Mouse (Mus musculus): ENCODE data around the gene Sytl3. TPM values are rescaled to one million over a fixed set of nuclear protein-coding genes. Genes with fewer than 3 reads are reported as not detected.
"Not testable (repeated sequence)": the region's sequence is repeated elsewhere in the genome, so short reads cannot be mapped to it uniquely, and the experiment has no call there.

The Sytl3 gene
- polyA plus RNA-seq, 1 experiment, result 2.2 TPM

DNA sequence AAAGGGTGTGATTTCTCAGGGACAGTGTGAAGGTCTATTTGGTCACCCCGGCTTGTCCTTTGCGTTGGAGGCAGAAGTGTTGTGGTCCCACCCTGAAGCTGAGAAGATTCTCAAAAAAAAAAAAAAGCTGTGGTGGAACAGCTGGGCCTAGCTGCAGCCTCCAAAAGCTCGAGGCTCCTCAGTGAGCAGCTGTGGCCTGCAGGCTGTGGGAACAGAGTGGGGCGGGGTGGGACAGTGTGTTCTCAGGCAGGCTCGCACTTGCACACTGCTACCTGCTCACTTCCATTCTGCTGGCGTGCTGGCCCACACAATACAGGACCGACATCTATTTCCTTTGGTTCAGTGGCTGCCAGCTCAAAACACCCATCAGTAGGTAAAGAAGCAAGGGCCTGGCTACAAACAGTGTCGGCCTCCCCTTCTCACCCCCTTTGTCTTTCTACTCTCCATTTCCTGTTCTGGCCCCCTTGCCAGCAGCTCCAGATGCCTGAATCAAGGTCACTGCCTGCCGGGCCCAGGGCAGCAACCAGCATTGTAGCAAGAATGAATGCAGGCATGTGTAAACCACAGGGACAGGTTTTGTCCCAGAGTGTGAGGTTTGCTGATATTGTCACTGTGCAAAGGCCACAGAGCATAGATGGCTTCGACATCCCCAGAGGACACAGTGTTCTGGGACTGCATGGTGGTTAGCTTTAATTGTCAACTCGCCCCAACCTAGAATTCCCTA is 2.4 kb downstream of the Sytl3 start:
- H3K27ac ChIP-seq (replicated peaks; ENCODE audit: low read depth, low read length); H3K4me1 ChIP-seq (ENCODE audit: control insufficient read depth, insufficient read depth, insufficient read length, low read length); H3K4me3 ChIP-seq (ENCODE audit: insufficient read depth, low read depth, low read length): not testable (repeated sequence)

DNA sequence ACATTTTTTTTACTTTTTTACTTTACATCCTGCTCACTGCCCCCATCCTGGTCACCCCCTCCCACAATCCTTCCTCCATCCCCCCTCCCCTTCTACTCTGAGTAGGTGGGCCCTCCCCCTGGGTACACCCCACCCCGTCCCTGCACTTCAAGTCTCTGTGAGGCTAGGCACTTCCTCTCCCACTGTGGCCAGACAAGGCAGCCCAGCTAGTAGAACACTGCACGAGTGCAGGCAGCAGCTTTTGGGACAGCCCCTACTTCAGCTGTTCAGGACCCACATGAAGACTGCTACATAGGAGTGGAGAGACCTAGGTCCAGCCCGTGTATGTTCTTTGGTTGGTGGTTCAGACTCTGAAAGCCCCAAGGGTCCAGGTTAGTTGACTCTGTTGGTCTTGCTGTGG is 3.9 kb downstream of the Sytl3 start:
- H3K4me1 ChIP-seq (ENCODE audit: control insufficient read depth, insufficient read depth, insufficient read length, low read length); H3K27ac ChIP-seq (replicated peaks; ENCODE audit: low read depth, low read length); H3K4me3 ChIP-seq (ENCODE audit: insufficient read depth, low read depth, low read length): not testable (repeated sequence)

GRCm38 (mm10) chr17:6665389-6665788 is 6.5 kb downstream of the Sytl3 start:
- not testable (repeated sequence) for H3K4me1 ChIP-seq (ENCODE audit: control insufficient read depth, insufficient read depth, insufficient read length, low read length); H3K27ac ChIP-seq (replicated peaks; ENCODE audit: low read depth, low read length)

GRCm38 (mm10) chr17:6668522-6668921 is 9.6 kb downstream of the Sytl3 start:
- H3K4me1 ChIP-seq (ENCODE audit: control insufficient read depth, insufficient read depth, insufficient read length, low read length); H3K27ac ChIP-seq (replicated peaks; ENCODE audit: low read depth, low read length); H3K4me3 ChIP-seq (ENCODE audit: insufficient read depth, low read depth, low read length): not testable (repeated sequence)

More at GRCm38 (mm10) chr17:6665389-6665788, 6.5 kb downstream of the Sytl3 start:
- not testable (repeated sequence) for H3K4me3 ChIP-seq (ENCODE audit: insufficient read depth, low read depth, low read length)

- H3K27ac ChIP-seq (replicated peaks; ENCODE audit: low read depth, low read length); H3K4me3 ChIP-seq (ENCODE audit: insufficient read depth, low read depth, low read length); H3K4me1 ChIP-seq (ENCODE audit: control insufficient read depth, insufficient read depth, insufficient read length, low read length): not testable (repeated sequence)
These were observed 15.4 kb downstream of the Sytl3 start for GRCm38 (mm10) chr17:6674297-6674696.

DNA sequence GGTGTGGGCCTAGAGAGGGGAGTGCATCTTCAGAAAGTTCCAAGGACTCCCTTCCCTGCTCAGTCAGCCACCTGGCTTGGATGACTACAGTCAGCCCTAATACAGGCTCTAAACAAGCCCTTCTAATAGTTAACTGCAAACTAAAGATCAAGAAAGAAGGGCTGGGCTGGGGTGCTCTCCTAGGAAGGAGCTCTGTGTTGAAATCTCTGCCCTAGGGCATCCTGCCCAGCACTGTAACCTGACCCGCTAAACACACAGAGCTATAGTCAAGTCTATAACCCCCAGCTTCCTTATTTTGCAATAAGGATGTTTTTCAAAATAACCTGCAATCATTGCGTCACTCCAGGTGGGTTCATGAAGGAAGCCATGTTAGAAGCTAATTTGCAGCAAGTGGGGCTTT is 19.2 kb downstream of the Sytl3 start:
- not testable (repeated sequence) for H3K27ac ChIP-seq (replicated peaks; ENCODE audit: low read depth, low read length); H3K4me3 ChIP-seq (ENCODE audit: insufficient read depth, low read depth, low read length); H3K4me1 ChIP-seq (ENCODE audit: control insufficient read depth, insufficient read depth, insufficient read length, low read length)

DNA sequence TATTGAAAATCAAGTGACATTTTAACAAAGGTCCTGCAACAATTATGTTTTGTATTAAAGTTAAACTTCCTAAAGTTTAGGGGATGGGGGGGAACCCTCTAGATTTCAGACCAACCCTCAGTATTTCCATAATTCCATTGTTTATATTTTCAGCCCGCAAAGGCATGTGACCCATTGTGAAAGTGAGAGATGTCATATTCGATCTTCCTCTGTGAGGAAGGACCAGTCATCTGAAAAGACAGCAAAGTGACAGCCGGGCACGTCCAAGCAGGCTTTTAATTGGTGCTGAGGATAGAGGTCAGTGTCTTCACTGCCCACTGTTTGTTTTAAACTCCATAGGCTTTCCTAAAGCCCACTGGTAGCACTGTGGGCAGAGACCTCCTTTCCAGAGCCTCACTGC is 22.8 kb downstream of the Sytl3 start:
- not testable (repeated sequence) for H3K27ac ChIP-seq (replicated peaks; ENCODE audit: low read depth, low read length); H3K4me3 ChIP-seq (ENCODE audit: insufficient read depth, low read depth, low read length); H3K4me1 ChIP-seq (ENCODE audit: control insufficient read depth, insufficient read depth, insufficient read length, low read length)

GRCm38 (mm10) chr17:6683702-6684101 is 24.8 kb downstream of the Sytl3 start:
- not testable (repeated sequence) for H3K4me3 ChIP-seq (ENCODE audit: insufficient read depth, low read depth, low read length); H3K27ac ChIP-seq (replicated peaks; ENCODE audit: low read depth, low read length); H3K4me1 ChIP-seq (ENCODE audit: control insufficient read depth, insufficient read depth, insufficient read length, low read length)

GRCm38 (mm10) chr17:6684464-6685287 is 25.8 kb downstream of the Sytl3 start:
- H3K4me1 ChIP-seq (ENCODE audit: control insufficient read depth, insufficient read depth, insufficient read length, low read length); H3K4me3 ChIP-seq (ENCODE audit: insufficient read depth, low read depth, low read length); H3K27ac ChIP-seq (replicated peaks; ENCODE audit: low read depth, low read length): not testable (repeated sequence)

DNA sequence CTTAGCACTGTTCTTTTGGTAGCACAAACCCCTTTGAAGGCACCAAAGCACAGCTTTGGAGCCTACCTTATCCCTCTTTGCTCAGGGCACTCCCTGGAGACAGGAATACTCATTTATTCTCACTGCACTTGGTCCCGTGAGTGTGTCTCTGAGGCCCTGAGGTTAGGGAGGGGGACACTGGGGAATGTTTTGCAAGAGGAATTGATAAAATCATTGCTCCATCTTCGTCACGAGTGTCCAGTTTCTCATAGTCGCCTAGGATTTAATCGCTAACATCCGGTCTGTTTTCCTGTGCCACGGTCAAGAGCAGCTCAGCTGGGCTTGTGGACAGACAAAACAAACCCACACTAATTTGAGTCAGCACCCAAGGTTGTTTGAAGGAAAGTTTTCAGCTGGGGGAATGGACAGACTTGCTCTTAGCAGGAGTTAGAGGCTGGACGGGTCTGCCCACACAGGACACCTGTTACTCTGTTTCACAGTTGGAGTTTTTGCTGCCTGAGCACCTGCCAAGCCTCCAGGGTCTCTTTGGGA is 26.5 kb downstream of the Sytl3 start:
- H3K4me3 ChIP-seq (ENCODE audit: insufficient read depth, low read depth, low read length); H3K27ac ChIP-seq (replicated peaks; ENCODE audit: low read depth, low read length); H3K4me1 ChIP-seq (ENCODE audit: control insufficient read depth, insufficient read depth, insufficient read length, low read length): not testable (repeated sequence)

DNA sequence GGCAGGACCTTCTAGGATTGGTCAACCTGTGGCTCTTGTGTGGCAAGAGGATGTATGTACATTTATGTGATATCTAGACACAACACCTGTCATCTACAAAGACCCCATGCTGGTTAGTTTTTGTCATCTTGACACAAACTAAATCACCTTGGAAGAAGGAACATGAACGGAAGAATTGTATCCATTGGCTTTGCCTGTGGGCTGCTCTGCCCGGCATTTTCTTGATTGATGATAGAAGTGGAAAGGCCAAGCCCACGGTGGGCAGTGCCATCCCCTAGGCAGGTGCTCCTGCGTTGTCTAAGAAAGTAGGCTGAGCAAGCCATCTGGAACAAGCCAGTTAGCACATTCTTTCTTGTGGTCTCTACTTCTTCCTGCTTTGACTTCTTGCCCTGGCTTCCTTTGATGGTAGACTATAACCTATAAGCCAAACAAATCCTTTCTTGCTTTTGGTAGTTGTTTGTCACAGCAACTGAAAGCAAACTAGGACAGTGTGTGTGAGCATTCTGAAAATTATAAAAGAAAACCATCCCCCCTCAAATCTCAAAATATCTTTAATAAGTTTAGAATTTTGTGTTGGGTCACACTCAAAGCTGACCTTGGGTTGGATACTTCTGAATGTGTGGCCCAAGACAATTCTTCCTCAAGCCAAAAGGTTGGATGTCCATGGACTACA is 27.5 kb downstream of the Sytl3 start:
- not testable (repeated sequence) for H3K4me1 ChIP-seq (ENCODE audit: control insufficient read depth, insufficient read depth, insufficient read length, low read length); H3K27ac ChIP-seq (replicated peaks; ENCODE audit: low read depth, low read length); H3K4me3 ChIP-seq (ENCODE audit: insufficient read depth, low read depth, low read length)

DNA sequence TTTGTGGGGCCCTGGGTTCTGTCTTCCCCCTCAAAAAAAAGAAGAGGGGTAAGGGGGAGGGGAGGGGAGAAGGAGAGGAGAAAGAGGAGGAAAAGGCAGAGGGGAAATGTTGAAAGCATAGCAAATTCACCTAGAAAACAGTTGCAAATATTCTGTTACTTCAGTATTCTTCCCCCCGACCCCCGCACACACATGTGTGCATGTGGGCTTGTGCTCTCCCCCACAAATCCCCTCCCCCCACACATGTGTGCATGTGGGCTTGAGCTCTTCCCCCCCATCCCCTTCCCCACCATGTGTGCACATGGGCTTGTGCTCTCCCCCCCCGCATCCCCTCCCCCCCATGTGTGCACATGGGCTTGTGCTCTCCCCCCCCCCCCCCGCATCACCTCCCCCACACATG is 30.5 kb downstream of the Sytl3 start:
- not testable (repeated sequence) for H3K4me1 ChIP-seq (ENCODE audit: control insufficient read depth, insufficient read depth, insufficient read length, low read length); H3K27ac ChIP-seq (replicated peaks; ENCODE audit: low read depth, low read length); H3K4me3 ChIP-seq (ENCODE audit: insufficient read depth, low read depth, low read length)

DNA sequence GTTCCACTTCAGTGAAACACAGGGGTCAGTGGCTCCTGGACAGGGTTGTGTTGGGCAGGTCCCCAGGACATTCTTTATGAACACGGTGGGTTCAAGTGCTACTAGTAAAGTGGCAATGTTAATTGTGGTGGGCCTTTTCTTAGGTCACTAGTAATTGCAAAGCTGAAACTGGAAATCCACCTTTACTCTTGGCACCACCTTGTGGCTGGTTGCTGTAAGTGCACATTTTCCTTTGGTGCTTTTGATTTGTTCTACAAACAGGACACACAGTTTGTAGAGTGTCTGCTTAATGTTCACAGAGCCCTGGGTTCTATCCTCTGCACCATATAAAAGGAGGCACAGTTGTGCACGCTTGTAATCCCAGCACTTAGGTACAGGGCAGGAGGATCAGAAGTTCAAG is 32.7 kb downstream of the Sytl3 start:
- not testable (repeated sequence) for H3K27ac ChIP-seq (replicated peaks; ENCODE audit: low read depth, low read length); H3K4me1 ChIP-seq (ENCODE audit: control insufficient read depth, insufficient read depth, insufficient read length, low read length); H3K4me3 ChIP-seq (ENCODE audit: insufficient read depth, low read depth, low read length)

- H3K4me1 ChIP-seq (ENCODE audit: control insufficient read depth, insufficient read depth, insufficient read length, low read length); H3K4me3 ChIP-seq (ENCODE audit: insufficient read depth, low read depth, low read length); H3K27ac ChIP-seq (replicated peaks; ENCODE audit: low read depth, low read length): not testable (repeated sequence)
These were observed 36.8 kb downstream of the Sytl3 start for GRCm38 (mm10) chr17:6695712-6696111.

- not testable (repeated sequence) for H3K4me1 ChIP-seq (ENCODE audit: control insufficient read depth, insufficient read depth, insufficient read length, low read length); H3K4me3 ChIP-seq (ENCODE audit: insufficient read depth, low read depth, low read length); H3K27ac ChIP-seq (replicated peaks; ENCODE audit: low read depth, low read length)
These were observed 37.6 kb downstream of the Sytl3 start for GRCm38 (mm10) chr17:6696521-6696920.
